Mouse (Mus musculus) heart, adult 2 months (tissue): ENCODE data around the gene Maob. TPM values are rescaled to one million over a fixed set of nuclear protein-coding genes. Genes with fewer than 3 reads are reported as not detected.

Source experiments
- DNase-seq, 2 experiments: peaks; one replicate each; pipeline ENCODE4 v3.0.0; 2021
- H3K27ac ChIP-seq: fragments of 200-600 bp; 2 replicates; pipeline ENCODE4 v1.8.1; 2022
- H3K27me3 ChIP-seq: fragments of 200-500 bp; 2 replicates; pipeline ENCODE4 v1.6.1; 2012; ENCODE audit warnings: mild to moderate bottlenecking, low read length, inconsistent platforms, mixed read lengths; ENCODE audit not compliant: control insufficient read depth, insufficient read depth
- H3K36me3 ChIP-seq: fragments of 200-500 bp; 2 replicates; pipeline ENCODE4 v1.6.1; 2012; ENCODE audit warnings: low read length, inconsistent platforms; ENCODE audit not compliant: control insufficient read depth, insufficient read depth
- H3K4me1 ChIP-seq: fragments of 200-500 bp; 2 replicates; pipeline ENCODE4 v1.6.1; 2011; ENCODE audit warnings: low read length; ENCODE audit not compliant: control insufficient read depth, insufficient read depth
- H3K4me3 ChIP-seq: fragments of 200-600 bp; 2 replicates; pipeline ENCODE4 v1.8.1; 2022
- H3K79me2 ChIP-seq: fragments of 200-500 bp; replicated peaks from 2 replicates; pipeline ENCODE4 v1.6.1; 2012; ENCODE audit warnings: mild to moderate bottlenecking, inconsistent platforms, low read length, moderate library complexity, mixed read lengths; ENCODE audit not compliant: control insufficient read depth, insufficient read depth
- H3K9ac ChIP-seq: fragments of 200-500 bp; 2 replicates; pipeline ENCODE4 v1.6.1; 2012; ENCODE audit warnings: low read depth, mild to moderate bottlenecking, control low read depth, inconsistent platforms, low read length, mixed read lengths
- CTCF ChIP-seq: fragments of 200-600 bp; IDR thresholded peaks from 2 replicates; pipeline ENCODE4 v1.8.1; 2022; ENCODE audit warnings: antibody characterized with exemption, mild to moderate bottlenecking, moderate library complexity
- EP300 ChIP-seq: fragments of 200-500 bp; IDR thresholded peaks from 2 replicates; pipeline ENCODE4 v1.6.1; 2011; ENCODE audit warnings: low read depth, low read length, control low read depth; ENCODE audit not compliant: insufficient read depth
- POLR2A ChIP-seq: fragments of 200-500 bp; IDR thresholded peaks from 2 replicates; pipeline ENCODE4 v1.6.1; 2011; ENCODE audit warnings: mild to moderate bottlenecking, low read depth, low read length, control low read depth; ENCODE audit not compliant: insufficient read depth
- WGBS: fragments of 180-500 bp; shearing (Covaris S2); methylation state at CpG from one replicate; pipeline ENCODE4 v1.1.7; 2018; 5-methylcytosine and 5-hydroxymethylcytosine counted together
- intact Hi-C: fragments of 180-260 bp; cut with DNase I; formaldehyde crosslinking; loops from one replicate; pipeline ENCODE4 v1.15.1; 2025
- polyA plus RNA-seq: library from polyadenylated mRNA; depleted of rRNA; stranded (reverse); fragments of >200 nt; gene quantifications from 2 replicates; pipeline ENCODE4 v1.2.3, GENCODE M21; 2012
- total RNA-seq, 2 experiments: library from RNA; stranded (reverse); gene quantifications; 2 replicates each; pipeline ENCODE4 v1.2.3; 2021

Gene Maob
- total and polyA plus RNA-seq, 3 experiments, result 26.5 to 50.7 (median 34.8) TPM

- no peak overlapping the region for H3K4me3 ChIP-seq
- no peak overlapping the region for H3K9ac ChIP-seq
- H3K4me1 ChIP-seq, result no peaks in the 10 kb centered on the region
- H3K27me3 ChIP-seq, result no peaks in the 10 kb centered on the region
- no peaks in the 10 kb centered on the region for H3K36me3 ChIP-seq
- no peaks in the 10 kb centered on the region for H3K79me2 ChIP-seq
- TF ChIP-seq POLR2A (no peak), CTCF (no peak), EP300 (no peak)
- H3K27ac ChIP-seq, result no peak overlapping the region
- no peak for DNase-seq
- intact Hi-C loops, result no loop called here
- WGBS, result 76% methylated on average over 1 of the region's 1 CpGs
These were observed 8.9 kb upstream of the Maob start for GRCm38 (mm10) chrX:16826028-16826427.

- no peaks in the 10 kb centered on the region for H3K4me1 ChIP-seq
- DNase-seq, result no peak
- WGBS, result 86% methylated on average over 3 of the region's 3 CpGs
- no peak for TF ChIP-seq CTCF
- H3K27me3 ChIP-seq, result no peaks in the 10 kb centered on the region
- no peaks in the 10 kb centered on the region for H3K79me2 ChIP-seq
- intact Hi-C loops, result no loop called here
- H3K4me3 ChIP-seq, result no peak overlapping the region
- no peak overlapping the region for H3K27ac ChIP-seq
- no peak overlapping the region for H3K9ac ChIP-seq
- H3K36me3 ChIP-seq, result no peaks in the 10 kb centered on the region
These were observed 1.2 kb downstream of the Maob start for GRCm38 (mm10) chrX:16815965-16816364.

DNA sequence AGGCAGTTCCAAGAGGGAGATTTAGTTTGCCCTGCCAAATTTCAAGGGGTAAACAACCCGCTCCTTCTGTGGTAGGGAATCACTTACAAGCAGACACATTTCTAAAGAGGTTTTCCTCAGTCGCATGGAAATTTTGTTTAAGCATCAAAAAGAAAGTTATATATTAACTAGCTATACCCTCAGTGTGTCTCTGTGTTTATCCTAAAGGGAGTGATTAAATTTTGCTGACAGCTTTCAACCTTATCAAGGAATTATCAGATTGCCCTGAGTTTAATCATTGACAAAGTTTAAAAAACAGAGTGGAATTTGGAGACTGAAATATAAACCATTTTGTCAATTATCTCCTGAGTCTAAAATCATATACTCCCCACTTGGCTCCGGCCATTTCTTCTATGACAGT, 5.1 kb downstream of the Maob start:
- 60% methylated on average over 3 of the region's 3 CpGs for WGBS
- intact Hi-C loops, result no loop called here
- H3K4me3 ChIP-seq, result no peak overlapping the region
- no peaks in the 10 kb centered on the region for H3K27me3 ChIP-seq
- no peaks in the 10 kb centered on the region for H3K4me1 ChIP-seq
- H3K9ac ChIP-seq, result no peak overlapping the region
- peak in 1 of 2 experiments; percentile 3 for DNase-seq
- no peaks in the 10 kb centered on the region for H3K79me2 ChIP-seq
- TF ChIP-seq POLR2A (no peak), EP300 (no peak), CTCF (no peak)
- no peak overlapping the region for H3K27ac ChIP-seq
- no peaks in the 10 kb centered on the region for H3K36me3 ChIP-seq

DNA sequence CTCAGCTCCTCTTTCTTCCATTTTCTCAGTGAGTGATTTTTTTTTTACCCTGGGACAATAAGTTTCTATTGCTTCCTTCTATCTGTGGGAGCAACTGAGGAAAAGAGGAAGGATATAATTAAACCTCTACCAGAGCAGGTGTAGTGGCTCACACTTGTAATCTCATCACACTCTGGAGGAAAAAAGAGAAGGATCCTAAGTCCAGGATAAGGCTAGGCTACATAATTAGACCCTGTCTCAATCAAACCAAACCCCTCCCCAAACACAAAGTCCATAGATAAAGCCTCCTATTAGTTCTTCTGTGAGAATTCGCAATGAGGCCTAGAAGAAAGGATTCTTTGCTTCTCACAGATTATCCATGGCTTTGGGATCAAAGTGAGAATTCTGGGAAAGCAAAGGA, 49.7 kb downstream of the Maob start:
- H3K27me3 ChIP-seq, result no peaks in the 10 kb centered on the region
- TF ChIP-seq EP300 (no peak), POLR2A (no peak), CTCF (no peak)

GRCm38 (mm10) chrX:16766156-16766555, 51.0 kb downstream of the Maob start:
- intact Hi-C loops, result loop anchor here (5.0 kb wide), 1 partner anchor 91 kb away; no protein-coding TSS in a partner anchor
- WGBS, result 69% methylated on average over 4 of the region's 4 CpGs

More for the DNA sequence above, 49.7 kb downstream of the Maob start:
- H3K27ac ChIP-seq, result no peak overlapping the region
- 68% methylated on average over 1 of the region's 1 CpGs for WGBS
- H3K4me3 ChIP-seq, result no peak overlapping the region
- intact Hi-C loops, result loop anchor here (5.0 kb wide), 1 partner anchor 90 kb away; no protein-coding TSS in a partner anchor
- no peaks in the 10 kb centered on the region for H3K36me3 ChIP-seq
- DNase-seq, result no peak
- H3K4me1 ChIP-seq, result no peaks in the 10 kb centered on the region
- no peaks in the 10 kb centered on the region for H3K79me2 ChIP-seq
- no peak overlapping the region for H3K9ac ChIP-seq

DNA sequence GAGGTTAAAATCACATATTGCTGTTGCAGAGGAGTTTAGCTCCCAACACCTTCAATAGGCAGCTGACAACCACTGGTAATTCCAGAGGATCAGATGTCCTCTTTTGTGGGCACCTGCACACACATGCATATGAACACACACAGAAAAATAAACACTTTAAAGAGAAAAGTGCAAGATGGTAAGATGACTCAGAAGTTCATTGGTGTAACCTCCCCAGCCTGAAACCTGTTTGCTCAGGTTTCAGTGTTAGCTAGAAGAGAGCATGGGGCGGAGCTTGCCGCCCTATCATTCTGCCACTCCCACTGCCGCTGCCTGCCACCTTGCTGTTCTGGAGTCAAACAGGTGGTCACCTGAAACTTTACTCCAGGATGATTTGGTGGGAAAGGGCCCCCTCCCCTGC, 55.7 kb downstream of the Maob start:
- no peak overlapping the region for H3K4me3 ChIP-seq
- no peaks in the 10 kb centered on the region for H3K4me1 ChIP-seq
- intact Hi-C loops, result no loop called here
- no peak for DNase-seq
- H3K79me2 ChIP-seq, result no peaks in the 10 kb centered on the region
- WGBS, result 64% methylated on average over 3 of the region's 3 CpGs
- no peak overlapping the region for H3K27ac ChIP-seq
- no peak for TF ChIP-seq CTCF
- TF ChIP-seq EP300, result no peak
- TF ChIP-seq POLR2A, result no peak
- no peak overlapping the region for H3K9ac ChIP-seq
- no peaks in the 10 kb centered on the region for H3K27me3 ChIP-seq
- H3K36me3 ChIP-seq, result no peaks in the 10 kb centered on the region

More at GRCm38 (mm10) chrX:16766156-16766555, 51.0 kb downstream of the Maob start:
- H3K4me3 ChIP-seq, result no peak overlapping the region
- H3K27ac ChIP-seq, result no peak overlapping the region
- DNase-seq, result no peak
- H3K9ac ChIP-seq, result no peak overlapping the region
- TF ChIP-seq POLR2A (no peak), CTCF (peak; percentile 58), EP300 (no peak)
- no peaks in the 10 kb centered on the region for H3K4me1 ChIP-seq
- no peaks in the 10 kb centered on the region for H3K27me3 ChIP-seq
- H3K36me3 ChIP-seq, result no peaks in the 10 kb centered on the region
- no peaks in the 10 kb centered on the region for H3K79me2 ChIP-seq

GRCm38 (mm10) chrX:16754761-16755160, 62.4 kb downstream of the Maob start:
- Histone ChIP-seq H3K4me3 (no peak overlapping the region), H3K9ac (no peak overlapping the region), H3K4me1 (no peaks in the 10 kb centered on the region), H3K79me2 (no peaks in the 10 kb centered on the region), H3K27ac (no peak overlapping the region), H3K27me3 (no peaks in the 10 kb centered on the region), H3K36me3 (no peaks in the 10 kb centered on the region)
- no peak for TF ChIP-seq EP300
- TF ChIP-seq POLR2A, result no peak
- no peak for TF ChIP-seq CTCF
- intact Hi-C loops, result no loop called here
- no peak for DNase-seq
